Mouse (Mus musculus): ENCODE data around the gene Nap1l5.
"Not testable (repeated sequence)": the region's sequence is repeated elsewhere in the genome, so short reads cannot be mapped to it uniquely, and the experiment has no call there.

Gene Nap1l5

DNA sequence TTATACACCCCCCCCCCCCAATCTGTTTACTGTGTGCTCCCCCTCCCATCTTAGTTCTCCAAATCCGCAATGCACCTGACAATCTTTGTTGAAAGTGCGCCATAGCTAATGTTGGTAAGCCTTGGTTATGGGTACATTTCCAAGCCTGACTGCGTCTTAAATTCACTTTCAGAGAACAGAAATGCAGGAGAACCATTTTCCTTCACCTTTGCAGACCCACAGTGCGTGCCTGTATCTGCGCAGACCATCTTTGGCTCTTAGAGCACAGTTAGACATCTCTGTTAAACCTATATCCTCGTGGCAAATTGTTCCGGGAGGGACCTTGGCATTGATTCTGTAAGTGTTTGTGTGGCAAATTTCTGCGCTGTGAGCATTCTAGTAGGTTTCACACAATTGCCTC lies 460 bp upstream of the Nap1l5 start:
- DNase-seq (ENCODE audit: low spot score): no peak

DNA sequence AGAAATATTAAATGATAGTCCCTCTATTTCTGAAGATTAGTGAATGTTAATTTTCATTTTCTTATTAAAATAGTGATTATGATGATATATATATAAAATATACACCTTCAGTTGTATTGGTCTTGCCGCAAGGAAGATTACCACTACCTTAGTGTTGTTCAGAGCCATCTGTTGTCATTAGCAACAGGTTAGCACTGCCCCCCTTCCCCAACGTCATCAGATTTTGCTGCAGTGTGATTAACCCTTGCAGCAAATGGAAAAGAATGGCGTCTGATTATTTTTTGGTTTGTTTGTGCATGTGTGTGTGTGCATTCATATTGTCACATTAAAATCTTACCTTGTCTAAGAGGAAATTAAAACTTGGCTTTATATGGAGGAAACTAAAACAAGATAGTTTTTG lies 2.3 kb downstream of the Nap1l5 start:
- DNase-seq (ENCODE audit: low spot score): no peak

DNA sequence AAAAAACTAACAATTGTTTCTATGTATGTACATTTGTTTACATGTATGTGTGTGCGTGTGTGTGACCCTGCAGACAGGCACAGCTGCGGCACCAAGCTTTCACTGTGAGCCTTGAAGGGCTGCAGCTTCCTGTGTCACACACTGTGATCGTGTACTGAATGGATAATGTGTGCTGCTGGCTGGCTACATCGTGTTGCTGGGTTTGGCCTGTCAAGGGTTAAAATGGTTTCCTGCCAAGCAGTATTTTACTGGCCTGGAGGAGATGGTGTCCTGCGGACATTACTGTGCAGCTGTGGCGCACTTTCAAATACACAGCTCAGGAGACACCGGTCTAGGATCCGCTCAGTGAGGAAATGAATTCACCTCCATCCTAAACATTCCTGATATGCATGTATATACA lies 3.7 kb downstream of the Nap1l5 start:
- DNase-seq (ENCODE audit: low spot score): no peak

DNA sequence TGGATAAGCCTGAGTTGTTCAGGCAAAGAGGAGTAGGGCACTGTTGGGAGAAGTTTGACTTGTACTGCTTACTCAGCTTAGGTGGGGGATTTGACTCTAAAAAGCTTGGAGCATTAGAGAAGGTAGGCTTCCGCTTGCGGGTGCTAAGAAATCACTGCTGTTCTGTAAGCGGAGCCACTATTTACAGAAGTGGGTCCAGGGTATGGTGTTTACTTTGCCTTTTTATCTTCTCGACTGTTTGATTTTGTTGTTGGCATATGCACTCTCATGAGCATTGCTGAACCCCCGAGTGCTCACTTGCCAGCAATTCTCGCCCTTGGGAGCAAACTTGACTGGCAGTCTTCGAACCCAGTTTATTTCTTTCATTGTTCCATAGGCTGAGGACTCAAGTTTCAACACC lies 6.3 kb downstream of the Nap1l5 start:
- no peak for DNase-seq (ENCODE audit: low spot score)

DNA sequence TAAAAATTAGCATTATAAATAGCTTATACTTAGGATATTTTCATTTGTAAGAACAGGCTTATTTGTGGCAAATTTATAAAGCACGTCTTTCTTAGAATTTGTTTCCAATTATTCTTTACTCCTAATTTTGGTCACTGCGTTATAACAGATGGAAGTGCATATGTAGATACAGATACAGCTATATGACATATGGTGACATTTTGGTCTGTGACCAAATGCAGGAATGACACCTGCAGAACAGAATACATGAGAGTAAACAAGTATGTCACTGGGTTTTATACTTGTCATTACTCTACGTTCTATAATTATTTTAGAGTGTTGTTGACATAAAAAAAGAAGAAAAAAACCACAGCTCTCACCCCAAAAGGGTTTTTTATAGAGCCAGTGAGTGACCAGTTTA lies 7.8 kb downstream of the Nap1l5 start:
- DNase-seq (ENCODE audit: low spot score): no peak

DNA sequence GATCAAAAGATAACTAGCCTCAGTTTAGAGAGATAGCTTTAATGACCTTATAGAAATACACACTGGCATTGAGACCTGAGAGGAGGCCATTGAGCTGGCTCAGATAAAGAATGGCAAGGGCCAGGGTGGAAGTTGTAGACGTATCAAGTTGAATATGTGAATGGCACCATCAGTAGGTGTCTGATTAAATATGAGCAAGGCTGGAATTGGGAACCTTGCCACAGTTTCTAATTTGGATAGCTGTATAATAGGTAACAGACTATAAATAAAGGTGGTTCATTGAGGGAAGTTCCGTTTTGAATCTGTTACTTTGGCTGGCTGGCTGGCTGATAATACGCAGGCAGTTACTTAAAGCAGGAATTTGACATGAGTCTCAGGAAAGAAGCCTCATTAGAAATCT lies 10.2 kb downstream of the Nap1l5 start:
- no peak for DNase-seq (ENCODE audit: low spot score)

DNA sequence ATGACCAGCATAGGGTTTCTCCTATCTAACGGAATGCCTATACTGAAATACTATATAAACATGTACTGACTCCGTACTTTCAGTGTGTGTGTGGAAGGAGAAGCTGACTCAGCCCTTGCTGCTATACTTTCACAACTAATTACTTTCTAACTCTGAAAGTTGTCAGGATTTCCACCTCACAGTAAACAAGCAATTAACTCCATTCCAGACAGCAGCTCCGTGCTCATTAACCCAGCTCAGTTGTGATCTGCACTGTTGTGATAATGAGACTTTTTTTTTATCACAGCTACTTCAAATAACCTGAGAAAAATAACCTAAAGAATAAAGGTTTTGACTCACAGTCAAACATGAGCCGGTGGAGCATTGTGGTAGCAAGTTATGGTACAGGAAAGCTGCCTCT lies 11.9 kb downstream of the Nap1l5 start:
- no peak for DNase-seq (ENCODE audit: low spot score)

DNA sequence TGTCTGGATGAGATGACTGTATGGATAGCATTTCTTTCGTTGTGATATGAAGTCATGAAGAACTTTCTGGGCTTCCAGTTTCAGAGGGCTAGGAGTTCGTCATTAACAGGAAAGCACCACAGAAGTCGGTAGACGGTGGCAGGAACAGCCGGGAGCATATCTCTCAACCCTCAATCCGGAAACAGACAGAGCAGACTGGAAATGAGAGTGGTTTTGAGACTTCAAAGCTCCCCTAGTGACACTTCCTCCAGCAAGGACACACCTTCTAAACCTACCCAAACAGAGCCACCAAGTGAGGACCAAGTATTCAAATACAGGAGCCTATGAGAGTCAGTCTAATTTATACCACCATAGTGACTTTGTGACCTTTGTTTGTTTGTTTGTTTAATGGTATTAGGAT lies 13.6 kb downstream of the Nap1l5 start:
- peak; percentile 30 for DNase-seq (ENCODE audit: low spot score)

DNA sequence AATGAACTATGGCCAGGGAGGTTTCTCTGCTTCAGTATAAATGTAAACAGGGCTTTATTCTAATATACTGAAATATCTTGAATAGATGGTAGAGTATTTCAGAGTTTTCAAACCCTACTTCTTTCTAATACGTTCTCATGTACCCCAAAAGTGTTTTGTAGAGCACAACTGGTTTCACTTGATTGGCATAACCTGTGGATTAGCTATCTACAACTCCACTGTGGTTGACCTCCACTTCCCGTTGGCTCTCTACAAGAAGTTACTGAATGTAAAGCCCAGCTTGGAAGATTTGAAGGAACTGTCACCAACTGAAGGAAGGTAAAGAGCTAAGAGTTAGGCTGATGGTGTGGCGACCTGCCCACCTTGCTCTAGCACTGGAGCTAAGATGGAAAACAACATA lies 17.0 kb downstream of the Nap1l5 start:
- no peak for DNase-seq (ENCODE audit: low spot score)

DNA sequence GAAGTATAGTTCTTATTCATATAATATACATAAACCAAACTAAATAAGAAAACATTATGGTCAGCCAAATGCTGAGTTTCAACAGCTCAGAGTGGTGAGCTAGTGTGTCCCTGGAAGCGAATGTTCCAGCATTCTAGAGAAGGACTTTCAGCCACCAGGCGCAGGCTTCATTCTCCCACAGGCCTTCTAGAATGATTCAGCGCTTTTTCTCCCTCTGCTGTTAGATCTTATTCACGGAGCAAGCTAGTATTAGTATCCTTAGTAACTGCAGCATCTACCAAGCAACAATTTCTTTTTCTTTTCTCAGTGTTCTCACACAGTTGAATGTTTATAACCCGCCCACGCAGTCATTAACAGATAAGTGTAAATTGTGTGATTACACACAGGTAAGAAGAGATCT lies 24.6 kb downstream of the Nap1l5 start:
- no peak for DNase-seq (ENCODE audit: low spot score)

DNA sequence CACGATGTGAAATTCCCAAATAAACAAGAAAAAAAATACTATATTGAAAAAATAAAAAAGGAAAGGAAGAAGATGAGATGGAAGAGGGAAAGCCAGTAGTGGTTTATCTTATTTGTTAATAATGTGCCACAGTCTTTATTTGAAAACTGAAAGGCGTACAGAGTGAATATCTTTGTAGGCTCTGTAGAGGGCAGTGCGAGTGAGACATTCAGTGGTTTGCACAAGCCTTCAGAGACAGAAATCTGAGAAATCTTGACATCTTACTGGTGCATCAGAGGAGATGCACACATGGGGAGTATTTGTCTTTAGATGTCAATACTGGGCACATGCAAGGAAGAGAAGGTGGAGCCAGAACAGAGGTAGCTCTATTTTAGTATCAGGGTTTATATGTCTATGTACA lies 25.5 kb downstream of the Nap1l5 start:
- no peak for DNase-seq (ENCODE audit: low spot score)

DNA sequence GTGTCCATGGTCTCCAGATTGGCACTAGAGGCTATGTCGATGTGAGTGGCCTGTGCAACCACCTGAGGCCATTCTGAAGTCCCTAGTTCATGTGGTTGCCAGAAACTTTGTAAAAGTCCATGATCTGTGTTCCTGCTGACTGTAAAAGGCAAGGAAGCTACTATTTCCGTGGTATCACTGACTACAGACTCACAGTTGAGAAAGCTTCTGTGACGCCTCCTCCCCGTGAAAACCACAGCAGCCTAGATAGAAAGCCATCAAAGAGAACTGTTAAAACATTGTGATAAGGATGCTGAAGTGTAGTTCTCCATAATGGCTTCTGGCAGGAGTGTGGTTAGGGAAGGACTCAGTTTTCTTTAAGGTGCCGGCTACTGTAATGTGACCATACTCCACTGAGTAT lies 26.0 kb downstream of the Nap1l5 start:
- DNase-seq (ENCODE audit: low spot score): peak; percentile 23

DNA sequence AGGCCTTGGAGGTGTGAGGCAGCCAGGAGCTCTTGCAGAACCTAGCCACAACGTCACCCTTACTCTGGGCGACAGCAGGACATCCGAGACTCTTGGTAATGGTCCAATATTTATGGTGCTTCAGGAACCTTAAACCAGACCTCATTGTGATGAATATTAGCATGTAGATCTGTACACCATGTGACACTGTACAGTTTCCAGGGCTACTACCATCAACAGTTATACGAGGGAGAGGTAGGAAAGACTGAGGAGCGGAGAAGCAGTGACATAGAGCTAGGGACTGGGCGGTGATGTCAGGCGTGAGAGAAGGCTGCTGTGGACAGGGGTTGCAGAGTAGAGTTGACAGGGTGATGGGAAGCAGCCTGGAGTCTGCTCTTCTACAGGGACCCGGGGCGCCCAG lies 26.9 kb downstream of the Nap1l5 start:
- DNase-seq (ENCODE audit: low spot score): no peak

DNA sequence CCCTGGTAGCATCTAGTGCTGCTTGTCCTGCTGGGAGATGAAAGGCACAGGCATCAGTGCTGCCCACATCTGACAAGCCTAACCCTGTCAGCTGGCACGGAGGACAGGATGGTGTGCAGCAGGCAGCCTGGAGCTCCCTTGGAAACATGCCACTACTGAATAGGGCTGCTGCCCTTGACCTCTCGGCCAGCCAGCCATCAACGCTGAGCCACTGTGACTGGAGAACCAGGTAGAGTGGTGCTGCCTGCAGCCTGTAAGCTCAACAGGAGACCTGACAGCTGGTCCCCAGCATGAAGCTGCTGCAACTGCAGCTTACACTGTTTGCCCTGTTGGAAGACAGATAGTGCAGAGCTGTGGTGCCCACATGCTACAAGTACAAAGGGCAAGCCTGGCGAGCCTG lies 27.3 kb downstream of the Nap1l5 start:
- no peak for DNase-seq (ENCODE audit: low spot score)

DNA sequence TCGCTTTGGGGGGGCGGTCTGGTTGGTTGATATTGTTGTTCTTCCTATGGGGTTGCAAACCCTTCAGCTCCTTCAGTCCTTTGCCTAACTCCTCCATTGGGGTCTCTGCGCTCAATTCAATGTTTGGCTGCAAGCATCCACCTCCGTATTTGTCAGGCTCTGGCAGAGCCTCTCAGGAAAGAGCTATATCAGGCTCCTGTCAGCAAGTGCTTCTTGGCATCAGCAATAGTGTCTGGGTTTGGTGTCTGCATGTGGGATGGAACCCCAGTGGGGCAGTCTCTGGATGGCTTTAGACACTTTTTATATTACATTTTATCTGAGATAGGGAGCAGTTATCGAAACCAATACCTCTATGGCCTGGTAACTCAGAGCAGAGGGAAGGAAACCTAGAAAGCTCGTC lies 39.0 kb downstream of the Nap1l5 start:
- DNase-seq (ENCODE audit: low spot score): not testable (repeated sequence)

DNA sequence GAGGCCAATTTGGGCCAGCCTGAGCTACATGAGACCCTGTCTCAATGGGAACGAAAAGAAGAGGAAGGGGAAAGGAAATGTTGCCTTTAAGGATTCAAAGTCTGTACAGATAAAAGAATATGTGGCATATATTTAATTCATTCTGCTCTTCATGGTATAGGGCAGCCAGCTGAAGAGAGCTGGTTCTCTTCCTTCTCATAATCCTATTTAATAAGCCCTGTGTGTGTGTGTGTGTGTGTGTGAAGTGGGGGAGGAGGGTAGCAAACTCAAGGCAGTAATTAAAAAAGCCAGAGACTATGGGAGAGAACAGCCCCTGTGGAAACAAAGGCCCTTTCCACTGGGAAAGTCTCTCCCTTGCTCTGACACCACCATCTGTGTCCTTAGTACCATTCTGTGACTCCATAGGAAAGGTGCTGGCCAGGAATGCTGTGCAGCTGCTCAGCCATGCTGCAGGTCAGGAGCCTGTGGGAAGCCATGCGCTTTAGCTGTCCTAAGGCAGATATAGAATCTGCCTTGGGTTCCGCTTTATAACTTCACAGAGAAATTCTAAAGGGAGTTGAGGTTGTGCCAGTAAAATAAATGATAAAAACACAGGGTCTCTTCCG lies 43.1 kb downstream of the Nap1l5 start:
- DNase-seq (ENCODE audit: low spot score): no peak

DNA sequence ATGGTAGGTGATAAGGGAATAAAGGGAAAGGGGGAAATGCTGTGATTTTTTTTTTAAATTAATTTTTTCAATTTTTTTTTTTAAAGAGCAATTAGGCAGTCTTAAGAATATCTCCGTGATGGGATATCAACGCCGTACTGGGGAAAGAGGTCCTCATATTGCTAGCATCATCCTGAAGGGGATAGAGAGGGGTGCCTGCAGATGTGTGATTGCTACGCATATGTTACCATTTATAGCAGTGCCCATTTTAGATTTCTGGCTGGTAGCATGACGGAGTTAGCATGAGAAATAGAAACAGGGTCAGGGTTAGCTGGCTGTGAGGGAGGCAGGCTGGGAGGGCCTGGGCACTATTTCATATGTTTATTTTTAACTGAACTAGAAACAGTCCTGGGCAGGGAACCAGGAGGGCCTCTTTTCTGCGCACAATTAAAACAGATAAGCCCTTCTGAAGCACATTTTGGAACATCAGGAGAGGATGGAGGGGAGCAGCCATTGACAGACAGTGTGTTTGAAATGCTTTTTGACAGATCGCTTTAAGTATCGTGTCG lies 44.4 kb downstream of the Nap1l5 start:
- no peak for DNase-seq (ENCODE audit: low spot score)

DNA sequence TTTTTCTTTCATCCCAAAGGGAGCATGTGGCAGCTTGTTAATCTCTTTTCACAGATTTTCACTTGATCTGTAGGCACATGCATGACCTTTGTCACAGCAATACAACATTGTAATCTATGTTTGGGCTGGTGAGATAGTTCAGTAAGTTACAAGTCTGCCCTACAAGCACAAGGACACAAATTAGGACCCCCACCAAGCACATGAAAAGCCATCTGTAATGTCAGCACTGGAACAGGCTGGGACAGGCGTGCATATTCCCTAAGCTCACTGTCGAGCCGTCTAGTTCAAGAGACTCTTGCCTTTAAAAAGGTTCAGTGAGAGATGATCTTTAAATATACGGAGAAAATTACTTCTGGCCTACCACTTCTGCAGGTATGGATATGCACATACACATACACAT lies 47.4 kb downstream of the Nap1l5 start:
- no peak for DNase-seq (ENCODE audit: low spot score)

DNA sequence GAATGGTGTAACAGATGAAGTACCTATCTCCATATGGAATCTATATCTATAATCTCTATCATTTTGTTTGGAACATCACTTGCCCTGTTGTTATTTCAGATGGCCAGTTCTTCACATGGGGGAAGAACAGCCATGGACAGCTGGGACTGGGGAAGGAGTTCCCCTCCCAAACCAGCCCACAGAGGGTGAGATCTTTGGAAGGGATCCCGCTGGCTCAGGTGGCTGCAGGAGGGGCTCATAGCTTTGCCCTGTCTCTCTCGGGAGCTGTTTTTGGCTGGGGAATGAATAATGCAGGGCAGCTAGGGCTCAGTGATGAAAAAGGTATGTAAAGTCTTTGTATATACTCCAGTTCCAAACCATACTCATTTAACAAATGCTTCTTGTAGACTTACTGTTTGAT lies 50.4 kb downstream of the Nap1l5 start:
- no peak for DNase-seq (ENCODE audit: low spot score)

DNA sequence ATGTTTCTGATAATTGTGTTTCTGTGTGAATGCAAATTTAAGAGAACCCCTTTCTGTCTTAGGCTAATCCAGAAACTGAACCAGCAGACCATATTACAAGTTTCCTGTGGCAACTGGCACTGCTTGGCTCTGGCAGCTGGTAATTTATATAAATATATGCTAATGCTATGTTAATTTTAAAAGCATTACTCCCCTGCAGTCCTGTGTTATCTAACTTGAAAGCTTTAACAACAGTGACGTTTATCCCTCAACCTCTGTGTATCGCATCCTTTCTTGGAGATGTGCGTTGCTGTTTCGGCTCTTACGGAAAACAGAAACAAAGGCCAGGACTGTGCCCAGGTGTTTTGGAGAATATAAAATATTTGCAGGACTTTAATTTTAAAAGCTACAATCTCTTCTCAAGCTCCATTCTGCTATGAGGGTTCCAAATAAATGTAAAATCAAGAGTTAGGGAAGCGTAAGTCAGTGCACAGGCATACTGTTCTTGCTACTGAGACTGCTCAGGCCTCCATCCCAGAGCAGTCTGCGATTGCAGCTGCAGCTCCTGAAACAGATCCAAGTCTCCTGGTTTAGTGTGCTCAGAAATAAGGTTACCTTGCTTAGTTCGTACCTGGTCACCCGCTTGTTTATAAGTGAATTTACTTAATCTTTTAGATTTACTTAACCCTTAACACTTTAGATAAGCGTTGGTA lies 51.1 kb downstream of the Nap1l5 start:
- DNase-seq (ENCODE audit: low spot score): no peak
